Mouse (Mus musculus): ENCODE measurements around the gene Ckap2l.

DNA sequence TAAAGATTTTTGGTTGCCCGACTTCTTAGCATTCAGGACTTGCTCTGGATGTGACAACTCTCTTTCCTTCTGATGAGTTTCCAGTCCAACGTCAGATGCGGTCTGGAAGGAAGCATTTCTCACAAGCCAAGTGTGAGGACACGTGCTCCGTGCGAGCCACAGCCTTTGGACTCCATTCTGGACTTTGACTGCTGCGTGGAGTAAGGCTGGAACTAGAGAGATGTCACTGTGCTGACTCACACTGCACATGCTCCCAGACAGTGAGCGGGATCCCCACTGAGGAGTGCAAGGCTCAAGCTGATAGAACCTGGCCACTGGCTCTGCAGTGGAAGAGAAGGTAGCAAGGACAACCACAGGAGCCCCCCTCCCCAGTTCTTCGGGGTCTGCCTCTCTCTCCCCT, 64.5 kb downstream of the Ckap2l start:
- TF ChIP-seq CTCF (IDR thresholded peaks at IDR 0.05; ENCODE audit: low read depth, low read length) (no peak), EP300 (IDR thresholded peaks at IDR 0.05; ENCODE audit: insufficient read depth, low read depth, low read length) (no peak)
